Comparison of ENCODE assay signal across 8 mouse cellular contexts in genomic region chr7:115411456-115411855, GRCm38 (mm10).
A peak's percentile ranks its signal among the peaks of the same experiment; 100 is the strongest.
DNase-seq lines count a peak whose midpoint lies in the region; ATAC-seq lines count a peak whose summit lies in the region.
"Had no signal": no experiment of that assay in that cellular context is flagged by ENCODE, and none has a peak within 500 bp of the region (broad histone marks: within the 10 kb centered on the region; RNA-seq: fewer than 3 reads in every experiment).

No protein-coding gene starts in this region.

- H3K36me3 ChIP-seq in kidney, embryonic 15.5 days = no peaks in the 10 kb centered on the region
- no peaks in the 10 kb centered on the region for H3K36me3 ChIP-seq in embryonic facial prominence, embryonic 13.5 days
- H3K36me3 ChIP-seq: midbrain, embryonic 12.5 days had no signal

- no peaks in the 10 kb centered on the region for H3K9me3 ChIP-seq in kidney, embryonic 15.5 days (replicated peaks)
- no peaks in the 10 kb centered on the region for H3K9me3 ChIP-seq in embryonic facial prominence, embryonic 13.5 days
- H3K9me3 ChIP-seq: midbrain, embryonic 12.5 days had no signal

- no peak for DNase-seq in kidney, adult 11 months
- DNase-seq in lung, postnatal 10 days = peak; percentile 46
- no peak for DNase-seq in urinary bladder, postnatal 4 days (ENCODE audit: low spot score in 2 of 2)
- DNase-seq in cerebellum, adult 11-12 months = no peak

- 0 out of 2 replicates have a peak, but pooled peaks cover 8% of the 10 kb centered on the region for H3K4me1 ChIP-seq in kidney, embryonic 15.5 days
- peaks cover 21% of the 10 kb centered on the region for H3K4me1 ChIP-seq in embryonic facial prominence, embryonic 13.5 days

- H3K9ac ChIP-seq in kidney, embryonic 15.5 days = no peak overlapping the region
- no peak overlapping the region for H3K9ac ChIP-seq in embryonic facial prominence, embryonic 13.5 days
- H3K9ac ChIP-seq: midbrain, embryonic 12.5 days had no signal

- H3K27ac ChIP-seq in kidney, embryonic 15.5 days = no peak overlapping the region
- H3K27ac ChIP-seq in embryonic facial prominence, embryonic 13.5 days = peak overlapping the region; percentile 82
- H3K27ac ChIP-seq: midbrain, embryonic 12.5 days had no signal

- peaks cover 11% of the 10 kb centered on the region; the same call in 1 of the 2 replicates for H3K27me3 ChIP-seq in kidney, embryonic 15.5 days
- H3K27me3 ChIP-seq in embryonic facial prominence, embryonic 13.5 days = peaks cover 21% of the 10 kb centered on the region
- H3K27me3 ChIP-seq: midbrain, embryonic 12.5 days had no signal

- H3K4me3 ChIP-seq in kidney, embryonic 15.5 days (replicated peaks) = no peak overlapping the region
- no peak overlapping the region for H3K4me3 ChIP-seq in embryonic facial prominence, embryonic 13.5 days
- H3K4me3 ChIP-seq: midbrain, embryonic 12.5 days had no signal

- H3K4me2 ChIP-seq in kidney, embryonic 15.5 days = no peak overlapping the region
- H3K4me2 ChIP-seq in embryonic facial prominence, embryonic 13.5 days = no peak overlapping the region
- H3K4me2 ChIP-seq: midbrain, embryonic 12.5 days had no signal

- 58% methylated on average over 2 of the region's 2 CpGs for WGBS in kidney, embryonic 15.5 days
- 37% methylated on average over 2 of the region's 2 CpGs for WGBS in embryonic facial prominence, embryonic 13.5 days

- ATAC-seq in kidney, embryonic 15.5 days (replicated peaks; ENCODE audit: low FRiP score) = 0 out of 2 replicates have a peak, but pooled peaks have one; percentile 17
- ATAC-seq in common myeloid progenitor, adult 5-6 weeks (replicated peaks; ENCODE audit: low read depth, poor library complexity, severe bottlenecking) = peak; percentile 33; the same call in 1 of the 2 replicates
- peak; percentile 89 for ATAC-seq in embryonic facial prominence, embryonic 13.5 days (ENCODE audit: insufficient number of reproducible peaks, insufficient read depth, low FRiP score, low TSS enrichment, low read depth)

Comparison
In these comparisons a context has a peak if more than half of its experiments do, and no peak if none do; other contexts are left out.
1. ATAC-seq: peak in every context shown above with its lines; median percentile 89 in embryonic facial prominence, embryonic 13.5 days; 33 in common myeloid progenitor, adult 5-6 weeks; 17 in kidney, embryonic 15.5 days.